Mouse (Mus musculus) midbrain, embryonic 13.5 days (tissue): Measurements from ENCODE around the gene Ncapd2. TPM values are rescaled to one million over a fixed set of nuclear protein-coding genes. Genes with fewer than 3 reads are reported as not detected.

Source experiments
- ATAC-seq: fragments of 200-750 bp; cut with Nextera tagmentation; 2 replicates; pipeline ENCODE4 v1.8.0; 2017; ENCODE audit warnings: mild to moderate bottlenecking, moderate TSS enrichment, moderate library complexity
- H3K27ac ChIP-seq: fragments of 300-500 bp; sonication (generic); 2 replicates; pipeline ENCODE4 v1.5.1; 2015; ENCODE audit warnings: inconsistent platforms, mild to moderate bottlenecking, moderate library complexity
- H3K27me3 ChIP-seq: fragments of 300-500 bp; sonication (generic); 2 replicates; pipeline ENCODE4 v1.6.1; 2015; ENCODE audit warnings: mild to moderate bottlenecking, inconsistent platforms
- H3K36me3 ChIP-seq: fragments of 300-500 bp; sonication (generic); 2 replicates; pipeline ENCODE4 v1.6.1; 2015; ENCODE audit warnings: mild to moderate bottlenecking, inconsistent platforms
- H3K4me1 ChIP-seq: fragments of 300-500 bp; sonication (generic); replicated peaks from 2 replicates; pipeline ENCODE4 v1.6.1; 2015; ENCODE audit warnings: inconsistent platforms
- H3K4me2 ChIP-seq: fragments of 300-500 bp; sonication (generic); replicated peaks from 2 replicates; pipeline ENCODE4 v1.6.1; 2015; ENCODE audit warnings: moderate library complexity, mild to moderate bottlenecking, inconsistent platforms
- H3K4me3 ChIP-seq: fragments of 300-500 bp; sonication (generic); replicated peaks from 2 replicates; pipeline ENCODE4 v1.5.1; 2015; ENCODE audit warnings: mild to moderate bottlenecking, inconsistent platforms
- H3K9ac ChIP-seq: fragments of 300-500 bp; sonication (generic); replicated peaks from 2 replicates; pipeline ENCODE4 v1.6.1; 2015; ENCODE audit warnings: mild to moderate bottlenecking, inconsistent platforms
- H3K9me3 ChIP-seq: fragments of 300-500 bp; sonication (generic); 2 replicates; pipeline ENCODE4 v1.6.1; 2016; ENCODE audit warnings: mild to moderate bottlenecking, inconsistent platforms
- WGBS: fragments of 180-500 bp; shearing (Covaris S2); methylation state at CpG from one replicate; pipeline ENCODE4 v1.1.7; 2015; 5-methylcytosine and 5-hydroxymethylcytosine counted together
- polyA plus RNA-seq: library from polyadenylated mRNA; unstranded; fragments of >200 nt; fragmentation: Nextera tagmentation; extraction: Ambion mirVana; gene quantifications from 2 replicates; pipeline ENCODE4 v1.2.1, GENCODE M21; 2015

Ncapd2 gene
- polyA plus RNA-seq, 1 experiment from 2014 or later, result 101 TPM

DNA sequence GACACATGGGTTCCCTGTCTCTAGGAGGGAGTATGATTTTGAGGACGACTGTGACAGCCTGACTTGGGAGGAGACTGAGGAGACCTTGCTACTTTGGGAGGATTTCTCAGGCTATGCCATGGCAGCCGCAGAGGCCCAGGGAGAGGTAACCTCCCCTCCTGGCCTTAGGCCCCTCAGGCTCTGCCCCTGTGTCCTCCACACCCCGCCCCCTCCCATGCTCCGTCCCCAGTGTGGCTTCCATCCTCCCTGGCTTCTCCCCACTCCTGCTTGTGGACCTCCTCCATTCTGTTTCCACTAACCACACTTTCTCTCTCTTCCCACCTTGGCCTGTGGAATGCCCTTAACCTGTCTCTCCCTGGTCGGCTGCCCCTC, 38.5 kb downstream of the Ncapd2 start:
- H3K27ac ChIP-seq, result no peak overlapping the region
- WGBS, result 79% methylated on average over 5 of the region's 5 CpGs
- H3K4me1 ChIP-seq, result peaks cover 30% of the 10 kb centered on the region
- H3K9me3 ChIP-seq, result no peaks in the 10 kb centered on the region
- H3K9ac ChIP-seq, result no peak overlapping the region
- H3K4me3 ChIP-seq, result no peak overlapping the region
- ATAC-seq, result no peak
- no peaks in the 10 kb centered on the region for H3K27me3 ChIP-seq
- no peak overlapping the region for H3K4me2 ChIP-seq
- H3K36me3 ChIP-seq, result peaks cover 50% of the 10 kb centered on the region

DNA sequence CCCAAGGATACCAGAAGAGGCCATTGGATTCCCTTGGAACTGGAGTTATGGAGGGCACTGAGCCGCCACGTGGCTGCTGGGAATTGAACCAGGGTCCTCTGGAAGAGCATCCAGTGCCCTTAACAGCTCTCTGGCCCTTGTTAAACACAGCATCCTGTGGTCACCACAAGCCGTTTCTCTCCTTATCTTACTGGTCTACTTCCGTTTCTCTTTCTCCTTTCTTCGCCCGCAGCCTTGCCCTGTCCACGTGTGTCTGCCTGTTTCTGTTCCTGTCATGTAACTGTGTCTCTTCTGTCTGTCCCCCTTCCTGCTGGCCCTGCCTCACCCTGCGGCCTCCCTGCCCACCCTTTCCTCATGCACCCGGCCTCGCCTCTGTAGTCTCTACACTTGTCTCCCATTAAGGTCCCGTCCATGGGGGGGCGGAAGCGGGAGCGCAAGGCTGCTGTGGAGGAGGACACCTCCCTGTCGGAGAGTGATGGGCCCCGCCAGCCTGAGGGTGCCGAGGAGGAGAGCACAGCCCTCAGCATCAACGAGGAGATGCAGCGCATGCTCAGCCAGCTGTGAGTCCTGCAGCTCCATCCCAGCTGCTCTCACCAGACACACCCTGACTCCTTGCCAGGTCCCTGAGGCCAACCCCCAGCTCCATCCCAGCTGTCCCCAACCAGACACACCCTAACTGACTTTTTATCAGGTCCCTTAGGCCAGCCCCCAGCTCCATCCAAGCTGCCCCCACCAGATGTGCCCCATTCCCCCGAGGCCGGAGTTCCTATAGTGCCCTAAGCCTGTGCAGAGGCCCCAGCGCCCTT, 39.1 kb downstream of the Ncapd2 start:
- Histone ChIP-seq H3K27me3 (no peaks in the 10 kb centered on the region), H3K4me3 (no peak overlapping the region), H3K27ac (no peak overlapping the region), H3K9me3 (no peaks in the 10 kb centered on the region), H3K36me3 (peaks cover 46% of the 10 kb centered on the region), H3K4me2 (no peak overlapping the region), H3K4me1 (peaks cover 30% of the 10 kb centered on the region), H3K9ac (no peak overlapping the region)
- 88% methylated on average over 22 of the region's 22 CpGs for WGBS
- no peak for ATAC-seq

DNA sequence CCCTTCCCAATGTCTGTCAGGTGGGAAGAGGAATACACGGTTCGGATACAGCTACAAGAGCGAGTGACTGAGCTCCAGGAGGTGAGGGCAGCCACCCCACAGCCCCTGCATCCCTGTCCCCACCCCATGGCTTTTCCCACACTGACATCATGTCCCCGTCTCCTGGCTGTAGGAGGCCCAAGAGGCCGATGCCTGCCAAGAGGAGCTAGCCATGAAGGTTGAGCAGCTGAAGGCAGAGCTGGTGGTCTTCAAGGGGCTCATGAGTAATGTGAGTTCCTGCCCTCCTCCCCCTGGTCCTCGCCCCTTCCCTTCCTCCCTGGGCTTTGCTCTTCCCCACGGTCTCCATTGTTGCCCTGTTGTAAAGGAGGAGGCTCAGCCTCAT, 41.9 kb downstream of the Ncapd2 start:
- Histone ChIP-seq H3K36me3 (peaks cover 39% of the 10 kb centered on the region), H3K27ac (no peak overlapping the region), H3K27me3 (no peaks in the 10 kb centered on the region), H3K4me3 (no peak overlapping the region), H3K4me2 (no peak overlapping the region), H3K9me3 (no peaks in the 10 kb centered on the region), H3K9ac (peak overlapping the region; percentile 93; the same call in 1 of the 2 replicates), H3K4me1 (peaks cover 44% of the 10 kb centered on the region)
- no peak for ATAC-seq
- 78% methylated on average over 7 of the region's 7 CpGs for WGBS

DNA sequence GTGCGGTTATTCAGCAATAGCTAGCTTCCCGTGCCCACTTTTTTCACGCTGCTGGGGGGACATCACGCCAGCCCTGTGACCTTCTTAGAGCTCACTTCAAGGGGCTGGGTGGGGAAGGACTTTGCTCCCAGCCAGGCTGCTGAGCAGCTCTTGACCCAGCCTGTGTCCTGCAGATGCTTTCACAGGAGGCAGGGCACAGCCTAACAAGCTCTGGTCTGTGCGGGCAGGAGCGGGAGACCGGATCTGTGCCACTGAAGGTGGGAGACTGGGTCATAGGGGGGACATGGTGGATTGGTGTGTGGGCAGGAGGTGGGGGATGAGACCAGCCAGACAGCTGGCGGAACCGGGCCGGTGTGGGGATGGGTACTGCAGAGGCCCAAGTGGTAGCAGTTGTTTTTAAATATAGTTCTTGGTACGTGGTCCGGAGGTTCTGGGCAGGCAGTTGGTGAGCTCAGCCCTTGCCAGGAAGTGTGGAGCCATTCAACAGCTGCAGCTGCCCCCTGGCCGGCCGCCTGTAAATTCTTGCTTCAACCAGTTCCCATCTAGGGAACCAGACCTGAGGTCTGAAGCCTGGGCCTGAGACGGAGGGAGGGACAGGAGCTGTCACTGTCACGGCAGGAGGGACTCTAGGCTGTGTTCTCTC, 42.5 kb downstream of the Ncapd2 start:
- no peak overlapping the region for H3K4me3 ChIP-seq
- no peaks in the 10 kb centered on the region for H3K9me3 ChIP-seq
- H3K4me1 ChIP-seq, result peaks cover 47% of the 10 kb centered on the region
- peaks cover 41% of the 10 kb centered on the region for H3K36me3 ChIP-seq
- H3K9ac ChIP-seq, result peak overlapping the region; percentile 93
- ATAC-seq, result no peak
- peak overlapping the region; percentile 39; the same call in 1 of the 2 replicates for H3K27ac ChIP-seq
- no peaks in the 10 kb centered on the region for H3K27me3 ChIP-seq
- H3K4me2 ChIP-seq, result peak overlapping the region; percentile 89; the same call in 1 of the 2 replicates
- 81% methylated on average over 16 of the region's 16 CpGs for whole genome bisulfite sequencing

DNA sequence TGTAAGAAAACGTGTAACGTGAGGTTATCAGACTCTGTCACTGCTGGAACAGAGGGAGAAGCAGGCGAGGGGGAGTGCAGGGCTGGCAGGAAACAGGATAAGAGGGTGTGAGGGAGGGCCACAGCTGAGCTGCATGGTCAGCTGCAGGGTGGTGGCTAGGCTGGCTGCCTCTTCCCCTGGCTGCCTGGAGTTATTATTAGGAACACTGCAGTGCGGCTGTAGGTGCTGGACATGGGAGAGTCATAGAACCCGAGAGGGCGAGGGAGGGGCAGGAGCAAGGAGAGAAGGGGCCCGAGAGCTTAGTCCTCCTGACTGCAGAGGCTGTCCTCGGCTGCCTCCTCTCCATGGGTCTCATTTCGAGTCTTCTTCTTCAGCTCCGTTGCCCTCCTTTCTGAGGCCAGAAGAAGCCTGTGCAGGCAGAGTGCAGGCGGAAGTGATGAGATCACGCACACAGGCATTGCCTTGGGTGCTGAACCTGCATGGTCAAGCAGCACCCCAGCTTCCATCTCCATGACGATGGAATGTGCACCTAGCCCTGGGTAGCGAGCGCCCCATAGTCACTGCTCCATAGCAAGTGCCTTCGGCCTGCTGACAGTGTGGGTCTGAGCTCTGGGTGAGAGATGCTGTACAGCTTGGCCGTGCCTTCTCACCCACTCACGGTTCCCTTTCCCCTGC, 43.1 kb downstream of the Ncapd2 start:
- Histone ChIP-seq H3K36me3 (peaks cover 39% of the 10 kb centered on the region), H3K9ac (peak overlapping the region; percentile 93), H3K4me1 (peaks cover 47% of the 10 kb centered on the region), H3K4me3 (no peak overlapping the region), H3K4me2 (peak overlapping the region; percentile 89), H3K27ac (peak overlapping the region; percentile 39), H3K9me3 (no peaks in the 10 kb centered on the region), H3K27me3 (no peaks in the 10 kb centered on the region)
- no peak for ATAC-seq
- WGBS, result 76% methylated on average over 18 of the region's 18 CpGs

DNA sequence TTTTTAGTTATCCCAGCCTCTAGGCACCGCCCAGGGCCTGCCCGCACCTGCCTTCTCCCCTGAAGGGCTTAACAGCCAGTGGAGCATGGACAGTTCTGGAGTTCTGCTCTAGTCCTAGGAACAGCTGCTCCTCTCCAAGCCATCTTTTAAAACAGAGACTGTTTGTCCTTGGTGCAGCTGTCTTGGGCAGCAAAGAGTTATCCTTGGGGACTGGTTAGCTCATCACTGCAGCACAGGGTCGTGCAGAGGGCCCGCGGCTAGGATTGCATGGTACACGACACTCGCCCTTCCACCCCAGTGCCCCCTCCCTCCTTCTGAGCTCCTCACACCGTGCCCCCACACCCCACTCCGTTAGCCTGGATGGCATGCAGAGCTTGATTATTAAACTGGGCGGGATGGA, 44.2 kb downstream of the Ncapd2 start:
- H3K27ac ChIP-seq, result peak overlapping the region; percentile 5; the same call in 1 of the 2 replicates
- peak overlapping the region; percentile 71 for H3K4me3 ChIP-seq
- H3K9ac ChIP-seq, result peak overlapping the region; percentile 93
- ATAC-seq, result no peak
- H3K4me2 ChIP-seq, result peak overlapping the region; percentile 89
- H3K4me1 ChIP-seq, result peaks cover 47% of the 10 kb centered on the region
- peaks cover 38% of the 10 kb centered on the region for H3K36me3 ChIP-seq
- H3K27me3 ChIP-seq, result no peaks in the 10 kb centered on the region
- H3K9me3 ChIP-seq, result no peaks in the 10 kb centered on the region
- WGBS, result 57% methylated on average over 10 of the region's 10 CpGs

DNA sequence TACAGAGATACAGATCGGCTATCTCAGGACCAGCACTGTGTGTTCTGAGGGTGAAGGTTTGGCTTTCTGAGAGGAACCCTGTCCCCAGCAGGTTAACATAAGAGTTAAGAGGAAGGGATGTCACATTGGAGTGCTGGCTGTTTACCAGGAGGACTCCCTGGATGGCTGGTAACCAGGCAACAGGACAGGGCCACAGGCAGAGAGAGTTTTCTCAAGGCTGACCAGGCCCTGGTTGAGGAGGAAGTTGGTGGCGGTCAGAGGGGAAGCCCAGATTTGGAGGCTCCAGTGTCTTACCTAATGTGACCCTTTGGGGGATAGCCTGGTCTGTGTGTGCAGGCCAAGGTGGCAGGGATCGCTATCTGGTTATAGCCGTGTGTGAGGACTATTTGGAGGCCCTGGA, 44.7 kb downstream of the Ncapd2 start:
- H3K27ac ChIP-seq, result no peak overlapping the region

DNA sequence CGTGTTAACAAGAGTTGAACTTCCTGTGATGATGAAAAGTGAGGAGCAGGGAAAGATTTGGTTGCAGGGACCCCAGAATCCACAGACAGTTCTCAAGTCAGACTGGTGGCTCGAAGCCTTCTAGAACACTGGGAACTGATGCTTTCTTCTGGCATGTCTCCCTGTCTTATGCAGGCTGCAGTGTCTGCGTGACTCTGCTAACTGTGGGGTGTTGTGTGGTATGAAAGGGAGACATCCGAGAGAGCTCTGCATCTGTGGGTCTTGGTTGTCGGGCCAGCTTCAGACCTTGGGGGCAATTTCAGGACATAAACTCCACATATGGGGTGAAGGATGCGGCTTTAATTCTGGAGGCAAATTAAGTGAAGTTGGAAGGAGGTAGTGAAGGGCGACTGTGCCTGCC, 45.4 kb downstream of the Ncapd2 start:
- peaks cover 47% of the 10 kb centered on the region for H3K4me1 ChIP-seq
- no peaks in the 10 kb centered on the region for H3K27me3 ChIP-seq
- no peak for ATAC-seq
- peak overlapping the region; percentile 87; the same call in 1 of the 2 replicates for H3K27ac ChIP-seq
- H3K9ac ChIP-seq, result peak overlapping the region; percentile 93
- 54% methylated on average over 7 of the region's 7 CpGs for WGBS
- H3K4me3 ChIP-seq, result peak overlapping the region; percentile 71
- no peaks in the 10 kb centered on the region for H3K9me3 ChIP-seq
- H3K4me2 ChIP-seq, result peak overlapping the region; percentile 89
- H3K36me3 ChIP-seq, result peaks cover 39% of the 10 kb centered on the region

More for the DNA sequence above, 44.7 kb downstream of the Ncapd2 start:
- no peak for ATAC-seq
- no peaks in the 10 kb centered on the region for H3K27me3 ChIP-seq
- H3K4me1 ChIP-seq, result peaks cover 47% of the 10 kb centered on the region
- no peaks in the 10 kb centered on the region for H3K9me3 ChIP-seq
- H3K9ac ChIP-seq, result peak overlapping the region; percentile 93
- H3K4me2 ChIP-seq, result peak overlapping the region; percentile 89
- WGBS, result 82% methylated on average over 4 of the region's 4 CpGs
- H3K36me3 ChIP-seq, result peaks cover 39% of the 10 kb centered on the region
- H3K4me3 ChIP-seq, result peak overlapping the region; percentile 71

DNA sequence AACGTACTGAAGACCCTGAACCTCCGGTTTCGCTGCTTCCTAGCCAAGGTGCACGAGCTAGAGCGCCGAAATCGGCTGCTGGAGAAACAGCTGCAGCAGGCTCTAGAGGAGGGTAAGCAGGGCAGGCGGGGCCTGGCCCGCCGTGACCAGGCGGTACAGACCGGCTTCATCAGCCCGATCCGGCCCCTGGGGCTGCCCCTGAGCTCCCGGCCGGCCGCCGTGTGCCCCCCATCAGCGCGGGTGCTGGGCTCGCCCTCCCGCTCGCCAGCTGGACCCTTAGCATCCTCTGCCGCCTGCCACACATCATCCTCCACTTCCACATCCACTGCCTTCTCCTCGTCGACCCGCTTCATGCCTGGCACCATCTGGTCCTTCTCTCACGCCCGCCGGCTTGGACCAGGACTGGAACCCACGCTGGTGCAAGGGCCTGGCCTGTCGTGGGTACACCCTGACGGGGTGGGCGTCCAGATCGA, 46.0 kb downstream of the Ncapd2 start:
- Histone ChIP-seq H3K4me2 (peak overlapping the region; percentile 89), H3K4me3 (peak overlapping the region; percentile 71), H3K9ac (peak overlapping the region; percentile 93), H3K4me1 (peaks cover 47% of the 10 kb centered on the region), H3K27me3 (no peaks in the 10 kb centered on the region), H3K36me3 (peaks cover 44% of the 10 kb centered on the region), H3K9me3 (no peaks in the 10 kb centered on the region), H3K27ac (peak overlapping the region; percentile 87)
- WGBS, result under 1% methylated on average over 35 of the region's 35 CpGs
- ATAC-seq, result peak; percentile 80

DNA sequence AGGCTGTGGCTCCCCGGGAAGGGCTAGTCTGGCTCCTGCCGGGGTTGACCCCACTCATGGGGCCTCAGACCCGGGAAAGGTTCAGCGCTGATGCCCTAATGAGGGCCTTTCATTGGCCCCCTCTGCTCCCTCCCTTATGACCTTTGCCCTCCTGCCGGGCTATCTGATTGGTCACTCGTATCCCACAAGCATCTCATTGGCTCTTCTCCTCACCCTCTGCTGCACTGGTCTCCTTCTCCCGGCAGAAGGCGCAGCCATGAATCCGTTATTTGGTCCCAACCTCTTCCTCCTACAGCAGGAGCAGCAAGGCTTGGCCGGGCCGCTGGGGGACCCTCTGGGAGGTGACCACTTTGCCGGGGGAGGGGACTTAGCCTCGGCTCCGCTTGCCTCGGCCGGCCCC, 46.5 kb downstream of the Ncapd2 start, which contains the start of gene Iffo1:
Gene Iffo1, plus strand, starts transcription at position 241 of the 400 bp plus-strand sequence.
- no peaks in the 10 kb centered on the region for H3K9me3 ChIP-seq
- H3K36me3 ChIP-seq, result peaks cover 46% of the 10 kb centered on the region
- H3K27me3 ChIP-seq, result no peaks in the 10 kb centered on the region
- peak within 1 kb of the TSS; percentile 87 for H3K27ac ChIP-seq
- H3K4me1 ChIP-seq, result peaks cover 47% of the 10 kb centered on the region
- under 1% methylated on average over 16 of the region's 16 CpGs for WGBS
- H3K4me3 ChIP-seq, result peak within 1 kb of the TSS; percentile 71
- peak; percentile 96 for ATAC-seq
- H3K4me2 ChIP-seq, result peak within 1 kb of the TSS; percentile 89
- H3K9ac ChIP-seq, result peak within 1 kb of the TSS; percentile 93

DNA sequence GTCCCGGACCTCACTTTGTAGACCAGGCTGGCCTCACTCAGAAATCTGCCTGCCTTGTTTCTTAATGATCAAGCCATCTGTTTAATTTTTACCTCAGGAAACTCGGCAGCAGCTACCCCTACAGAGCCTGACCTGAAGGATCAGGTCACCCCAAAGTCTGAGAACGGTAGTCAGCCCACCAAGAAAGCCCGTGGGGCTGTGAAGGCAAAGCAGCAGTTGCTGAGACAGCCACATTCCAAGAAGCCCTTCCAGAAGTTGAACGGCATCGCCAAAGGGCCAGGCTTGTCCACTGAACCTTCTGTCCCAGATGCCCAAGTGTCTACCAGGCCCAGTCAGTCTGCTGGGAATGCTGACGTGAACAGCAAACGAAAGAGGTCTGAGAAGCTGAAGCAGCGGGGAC, 47.6 kb downstream of the Ncapd2 start:
- Histone ChIP-seq H3K27me3 (no peaks in the 10 kb centered on the region), H3K4me1 (peaks cover 40% of the 10 kb centered on the region), H3K9me3 (no peaks in the 10 kb centered on the region), H3K9ac (no peak overlapping the region), H3K4me2 (no peak overlapping the region), H3K36me3 (peaks cover 52% of the 10 kb centered on the region), H3K27ac (0 out of 2 replicates have a peak overlapping the region, but pooled peaks have one; percentile 87), H3K4me3 (no peak overlapping the region)
- WGBS, result 89% methylated on average over 9 of the region's 9 CpGs
- no peak for ATAC-seq

DNA sequence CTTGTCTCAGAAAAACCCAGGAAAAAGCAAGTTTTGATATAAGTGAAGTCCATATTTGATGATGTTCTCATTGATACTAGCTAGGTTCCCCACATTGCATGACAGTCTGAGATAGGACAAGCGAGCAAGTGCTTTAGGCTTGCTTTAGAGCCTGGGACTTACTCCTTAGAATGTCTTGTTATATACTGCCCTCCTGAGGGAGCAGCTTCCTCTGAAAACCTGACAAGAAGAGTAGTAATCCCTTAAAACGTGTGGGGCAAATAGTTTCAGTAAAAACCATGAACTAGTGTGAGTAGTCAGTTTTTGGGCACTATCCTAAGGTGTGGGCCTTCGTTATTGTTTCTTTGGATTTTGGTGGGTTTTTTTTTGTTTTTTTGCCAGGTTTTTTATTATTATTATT, 48.4 kb downstream of the Ncapd2 start:
- H3K27ac ChIP-seq, result no peak overlapping the region
- H3K4me2 ChIP-seq, result no peak overlapping the region
- H3K9ac ChIP-seq, result no peak overlapping the region
- peaks cover 60% of the 10 kb centered on the region for H3K36me3 ChIP-seq
- H3K4me3 ChIP-seq, result no peak overlapping the region
- 77% methylated on average over 3 of the region's 3 CpGs for WGBS
- H3K27me3 ChIP-seq, result no peaks in the 10 kb centered on the region
- ATAC-seq, result no peak
- peaks cover 32% of the 10 kb centered on the region for H3K4me1 ChIP-seq
- no peaks in the 10 kb centered on the region for H3K9me3 ChIP-seq
